Mouse (Mus musculus) adrenal gland, postnatal 36 days (tissue): ENCODE data around the gene Ift22. TPM values are rescaled to one million over a fixed set of nuclear protein-coding genes. Genes with fewer than 3 reads are reported as not detected.
"Not testable (repeated sequence)": the region's sequence is repeated elsewhere in the genome, so short reads cannot be mapped to it uniquely, and the experiment has no call there.

ENCODE experiments used
- DNase-seq, 2 experiments: peaks; one replicate each; pipeline ENCODE4 v3.0.0; 2021; ENCODE audit warnings: mixed read lengths in 1 of 2
- total RNA-seq, 2 experiments: library from RNA; stranded (reverse); gene quantifications; 2 replicates each; pipeline ENCODE4 v1.2.3; 2021

Ift22 gene
- total RNA-seq, 2 experiments from 2014 or later: 31.9 to 39.4 TPM

DNA sequence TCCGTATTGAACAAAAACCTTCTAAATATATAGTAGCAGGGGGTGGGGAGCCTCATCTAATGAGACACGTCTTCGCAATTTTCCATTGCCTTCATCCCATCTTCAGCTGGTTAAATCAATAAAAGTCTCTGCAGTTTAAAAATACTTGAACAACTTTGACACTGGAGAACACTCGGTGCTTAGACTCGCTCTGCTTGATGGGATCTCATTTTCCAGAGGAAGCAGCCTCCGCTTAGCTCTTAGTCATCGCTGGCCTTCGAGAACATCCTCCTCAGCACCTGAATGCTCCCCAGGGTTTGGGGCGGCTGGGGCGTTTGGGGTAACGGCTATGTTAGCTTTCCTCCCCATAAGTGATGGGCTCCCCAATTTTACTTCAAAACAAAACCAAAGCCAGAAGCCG, 37.1 kb downstream of the Ift22 start:
- DNase-seq: no peak

DNA sequence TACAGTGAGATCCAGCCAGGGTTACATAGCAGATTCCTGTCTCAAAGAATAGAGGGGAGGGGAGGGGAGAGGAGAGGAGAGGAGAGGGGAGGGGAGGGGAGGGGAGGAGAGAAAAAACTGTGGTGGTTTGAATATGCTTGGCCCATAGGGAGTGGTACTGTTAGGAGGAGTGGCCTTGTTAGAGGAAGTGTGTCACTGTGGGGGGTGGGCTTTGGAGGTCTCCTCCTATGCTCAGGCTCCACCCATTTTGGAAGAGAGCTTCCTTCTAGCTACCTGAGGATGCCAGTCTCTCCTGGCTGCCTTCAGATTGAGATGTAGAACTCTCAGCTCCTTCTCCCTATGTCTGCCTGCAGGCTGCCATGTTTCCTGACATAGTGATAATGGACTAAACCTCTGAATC, 39.9 kb downstream of the Ift22 start:
- no peak for DNase-seq

DNA sequence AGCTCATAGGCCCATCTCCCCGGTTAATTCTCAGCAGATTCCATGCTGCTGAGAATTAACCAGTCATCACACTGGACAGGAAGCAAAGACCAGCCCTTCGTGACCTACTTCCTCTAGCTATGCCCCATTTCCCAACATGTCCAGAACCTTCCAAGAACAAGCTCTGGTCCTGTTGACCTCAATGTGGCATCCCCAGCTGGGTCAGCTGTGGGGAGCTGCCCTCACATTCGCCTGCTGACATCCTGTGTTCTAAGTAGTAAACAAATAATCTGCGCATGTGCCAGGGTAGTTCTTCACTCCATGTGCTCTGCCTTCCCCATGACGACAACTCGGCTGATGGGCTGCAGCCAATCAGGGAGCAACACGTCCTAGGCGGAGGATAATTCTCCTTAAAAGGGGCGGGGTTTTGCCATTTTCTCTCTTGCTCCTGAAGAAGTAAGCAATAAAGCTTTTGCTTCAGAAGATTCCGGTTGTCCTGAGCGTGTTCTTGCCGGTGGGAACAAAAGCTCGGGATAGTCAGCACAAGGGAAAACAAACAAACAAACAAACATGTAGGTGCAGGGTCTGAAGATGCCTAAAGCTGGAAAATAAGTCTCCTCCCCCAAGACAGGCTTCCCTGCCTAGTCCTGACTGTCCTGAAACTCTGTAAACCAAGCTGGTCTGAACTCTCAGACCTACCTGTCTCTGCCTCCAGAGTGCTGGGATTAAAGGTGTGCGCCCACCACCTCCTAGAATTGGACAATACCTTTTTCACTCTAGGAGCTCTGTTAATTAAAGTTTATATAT, 41.8 kb downstream of the Ift22 start:
- DNase-seq: not testable (repeated sequence)

DNA sequence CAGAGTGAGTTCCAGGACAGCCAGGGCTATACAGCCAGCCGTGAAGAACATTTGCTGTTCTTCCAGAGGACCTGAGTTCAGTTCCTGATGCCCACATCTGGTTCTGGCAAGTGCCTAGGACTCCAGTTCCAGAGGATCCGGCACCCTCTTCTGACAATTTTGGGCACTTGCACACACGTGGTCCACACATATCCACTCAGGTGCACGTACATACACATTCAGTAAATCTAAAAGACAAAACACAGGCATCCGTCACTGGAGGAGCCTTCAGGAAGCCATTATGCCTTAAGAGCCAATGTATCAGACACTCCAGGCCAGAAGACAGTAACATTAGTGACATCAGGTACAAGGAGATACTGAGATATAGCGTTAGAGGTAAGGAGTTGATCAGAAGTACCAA, 42.6 kb downstream of the Ift22 start:
- no peak for DNase-seq

DNA sequence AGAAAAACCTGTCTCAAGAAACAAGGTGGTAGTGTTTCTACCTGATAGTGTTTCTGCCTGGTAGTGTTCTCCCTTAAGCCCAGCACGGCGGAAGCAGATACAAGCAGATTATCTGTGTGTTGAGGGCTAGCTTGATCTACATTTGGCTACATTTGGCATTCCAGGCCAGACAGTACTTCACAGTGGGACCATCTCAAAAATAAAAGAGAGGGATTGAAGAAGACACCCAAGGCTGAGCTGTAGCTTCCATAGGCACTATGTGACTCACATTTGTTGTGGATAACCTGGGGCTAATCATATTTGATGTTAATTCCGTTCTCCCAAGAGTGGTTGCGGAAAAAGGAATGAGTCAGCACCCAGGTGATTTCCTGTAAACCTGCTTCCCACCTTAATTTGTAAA, 44.2 kb downstream of the Ift22 start:
- DNase-seq: no peak

DNA sequence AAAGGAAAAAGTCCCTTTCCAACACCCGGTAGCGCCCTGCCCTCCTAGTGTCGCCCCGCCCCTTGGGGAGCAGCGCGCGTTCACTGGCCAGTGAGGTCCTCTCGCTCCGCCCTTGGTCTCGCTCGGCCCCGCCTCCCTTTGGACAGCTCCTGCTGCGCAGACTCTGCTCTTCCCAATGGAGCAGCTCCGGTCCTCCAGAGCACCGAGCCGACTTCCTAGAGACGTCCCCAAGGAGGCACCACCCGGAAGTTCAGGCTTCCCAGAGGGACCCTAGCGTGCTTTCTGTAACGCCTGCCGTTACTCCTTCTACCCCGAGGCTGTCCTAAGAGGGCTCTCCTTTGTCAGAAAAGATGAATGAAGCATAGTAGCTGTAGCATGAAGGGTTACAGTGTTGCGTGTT, 45.1 kb downstream of the Ift22 start, which contains the start of gene Fis1:
Fis1 (plus strand) TSS at position 261 of the 400 bp plus-strand sequence.
- DNase-seq: peak; percentile 98 to 99

DNA sequence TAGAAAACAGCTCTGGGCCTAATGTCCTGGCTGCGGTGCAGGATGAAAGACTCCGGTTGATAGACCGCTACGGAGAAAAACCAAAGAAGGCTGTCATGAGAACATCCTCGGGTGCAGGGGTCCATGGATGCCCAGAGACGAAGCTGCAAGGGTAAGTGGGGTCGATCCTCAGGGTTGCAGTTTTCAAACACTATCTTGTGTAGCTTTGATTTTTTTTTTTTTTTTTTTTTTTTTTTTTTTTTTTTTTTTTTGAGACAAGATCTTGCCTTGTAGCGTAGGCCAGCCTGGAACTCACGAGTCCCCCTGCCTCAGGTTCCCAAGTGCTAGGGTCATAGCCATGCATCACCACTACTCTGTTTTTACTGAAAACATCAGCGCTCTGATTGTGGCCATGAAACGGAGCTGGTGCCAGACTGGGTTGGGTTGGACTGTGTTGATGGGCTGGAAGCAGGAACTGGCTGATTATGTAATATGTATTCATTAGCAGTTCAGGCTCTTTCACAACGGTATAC, 45.5 kb downstream of the Ift22 start:
- peak; percentile 40 to 54 for DNase-seq

DNA sequence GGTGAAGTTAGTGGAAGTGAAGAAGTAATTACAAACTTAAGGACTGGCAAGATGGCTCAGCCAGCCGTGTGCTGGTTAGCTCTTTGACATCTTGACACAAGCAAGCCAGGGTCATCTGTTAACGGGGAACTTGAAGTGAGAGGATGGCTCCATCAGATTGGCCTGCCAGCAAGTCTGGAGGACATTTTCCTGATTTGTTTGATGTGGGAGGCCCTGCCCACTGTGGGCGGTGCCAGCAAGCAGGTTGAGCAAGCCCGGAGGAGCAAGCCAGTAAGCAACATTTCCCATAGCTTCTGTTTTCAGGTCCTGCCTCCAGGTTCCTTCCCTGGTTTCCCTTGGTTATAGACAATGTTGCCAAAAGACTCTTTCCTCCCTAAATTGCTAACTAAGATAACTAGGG, 47.7 kb downstream of the Ift22 start:
- DNase-seq: no peak

DNA sequence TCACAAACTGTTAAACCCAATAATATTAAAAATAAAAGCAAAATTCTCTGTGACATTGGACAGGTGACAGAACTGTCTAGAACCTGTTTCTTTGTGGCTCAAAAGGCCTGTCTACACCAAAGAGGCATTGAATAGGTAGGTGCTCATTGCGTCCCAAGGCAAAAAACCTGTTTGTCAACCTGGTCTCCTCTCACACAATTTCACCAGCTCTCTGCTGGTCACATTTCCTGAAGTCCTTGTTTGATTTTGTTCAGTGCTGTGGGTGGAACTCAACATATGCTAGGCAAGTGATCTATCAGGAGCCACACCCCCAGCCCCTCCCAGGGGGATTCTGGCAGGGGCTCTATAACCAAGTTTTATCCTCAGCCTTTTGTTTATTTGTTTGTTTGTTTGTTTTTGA, 49.3 kb downstream of the Ift22 start:
- DNase-seq: no peak

DNA sequence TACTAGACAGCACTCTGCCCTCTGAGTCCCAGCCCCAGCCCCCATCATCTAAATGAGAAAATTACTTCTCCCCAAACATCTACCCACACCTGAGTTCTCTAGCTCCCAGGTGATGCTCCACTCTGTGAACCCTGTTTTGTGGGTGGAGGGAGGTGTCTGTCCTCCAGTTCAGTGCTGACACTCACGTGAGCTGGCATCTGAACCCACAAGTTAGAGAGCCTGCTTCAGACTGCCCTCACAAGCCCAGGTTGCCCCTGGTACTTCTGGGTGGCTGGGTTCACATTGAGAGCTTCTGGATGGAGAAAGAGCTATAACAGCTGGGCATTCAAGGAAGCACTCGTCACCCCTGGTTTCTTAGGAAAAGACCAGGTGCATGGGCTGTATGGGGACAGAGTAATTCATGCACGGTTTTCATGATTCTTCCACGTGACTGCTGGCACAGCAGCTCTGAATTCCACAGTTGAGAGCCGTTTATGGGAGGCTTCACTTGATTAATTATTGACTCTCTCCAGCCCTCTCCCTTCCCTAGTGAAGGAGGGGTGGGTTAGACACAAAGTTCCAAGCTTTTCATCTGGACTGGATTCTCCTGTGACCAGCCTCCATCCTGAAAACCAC, 51.1 kb downstream of the Ift22 start:
- DNase-seq: no peak

DNA sequence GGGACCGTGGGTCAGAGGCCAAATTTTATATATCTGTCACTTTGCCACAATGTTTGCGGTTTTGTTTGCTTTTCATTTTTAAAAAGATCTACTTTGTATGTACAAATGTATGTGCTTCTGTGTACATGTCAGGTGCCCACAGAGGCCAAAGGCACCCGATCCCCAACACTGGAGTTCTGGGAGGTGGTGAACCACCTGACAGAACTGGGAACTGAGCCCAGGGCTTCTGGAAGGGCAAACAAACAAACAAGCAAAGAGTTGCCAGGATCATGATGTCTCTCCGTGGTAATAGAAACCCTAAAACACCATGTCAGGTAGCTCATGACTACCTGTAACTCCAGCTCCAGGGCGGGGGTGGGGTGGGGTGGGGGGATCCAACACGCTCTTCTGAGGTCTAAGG, 52.1 kb downstream of the Ift22 start:
- no peak for DNase-seq

DNA sequence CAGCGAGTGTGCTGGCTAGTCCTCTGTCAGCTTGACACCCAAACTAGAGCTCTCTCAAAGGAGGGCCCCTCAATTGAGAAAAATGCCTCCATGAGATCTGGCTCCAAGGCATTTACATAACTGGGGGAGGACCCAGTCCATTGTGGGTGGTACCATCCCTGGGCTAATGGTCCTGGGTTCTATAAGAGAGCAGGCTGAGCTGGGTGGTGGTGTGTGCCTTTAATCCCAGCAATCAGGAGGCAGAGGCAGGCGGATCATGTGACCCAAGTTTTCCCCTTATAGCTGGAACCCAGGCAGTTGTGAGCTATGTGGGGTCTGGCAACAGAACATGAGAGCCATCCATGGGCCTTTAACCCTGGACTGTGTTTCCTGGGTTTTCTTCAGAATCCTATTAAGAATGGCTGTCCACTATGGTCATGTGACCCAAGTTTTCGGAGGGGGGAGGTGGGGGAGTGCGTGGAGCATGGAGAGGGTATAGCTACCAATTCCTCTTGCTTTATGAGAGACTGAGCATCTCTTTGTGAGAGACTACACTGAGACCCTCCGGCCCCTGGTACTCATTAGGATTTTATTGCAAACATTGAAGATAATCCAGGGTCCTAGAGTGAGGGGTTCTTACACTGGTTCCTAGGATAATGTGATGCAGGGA, 53.5 kb downstream of the Ift22 start:
- peak in 1 of 2 experiments; percentile 37 for DNase-seq

DNA sequence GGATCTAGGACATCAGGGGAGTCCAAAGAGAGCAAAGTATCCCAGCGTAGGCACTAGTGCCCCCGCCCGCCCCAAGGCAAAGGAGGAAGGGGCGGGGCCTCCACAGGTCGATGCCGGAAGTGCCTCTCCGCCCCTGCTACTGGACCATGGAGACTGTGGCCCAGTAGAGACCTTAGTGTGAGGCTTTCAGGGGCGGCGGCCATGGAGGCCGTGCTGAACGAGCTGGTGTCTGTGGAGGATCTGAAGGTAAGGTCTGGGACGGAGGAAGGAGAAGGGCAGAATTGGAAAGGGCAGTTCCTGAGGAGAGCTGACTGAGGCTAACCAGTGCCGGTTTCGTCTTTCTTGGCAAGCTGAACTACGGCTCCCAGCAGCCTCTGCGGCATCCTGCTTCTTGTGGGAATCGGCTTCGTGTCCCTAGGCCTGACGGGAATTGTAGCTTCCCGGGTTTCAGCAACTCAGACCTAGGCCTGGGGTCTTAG, 54.1 kb downstream of the Ift22 start:
- peak; percentile 90 to 95 for DNase-seq

DNA sequence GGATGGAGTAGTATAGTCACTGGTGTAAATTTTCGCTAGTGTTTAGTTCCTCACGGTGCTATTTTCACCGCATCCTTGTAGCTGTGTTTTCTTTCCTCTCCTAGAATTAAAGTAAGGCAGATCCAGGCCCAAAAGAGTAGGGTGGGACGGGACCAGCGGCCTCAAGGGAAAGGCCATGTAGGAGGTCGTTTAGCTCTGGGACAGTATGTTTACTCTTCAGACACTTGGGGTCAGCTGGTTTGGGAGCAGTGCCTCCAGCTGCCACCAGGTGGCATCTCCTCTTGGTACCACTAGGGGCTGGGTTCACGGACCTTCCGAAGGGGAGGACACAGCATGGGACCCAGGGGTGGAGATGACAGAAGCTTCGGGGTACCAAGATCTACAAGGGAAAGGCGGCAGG, 54.6 kb downstream of the Ift22 start:
- peak; percentile 82 to 88 for DNase-seq

DNA sequence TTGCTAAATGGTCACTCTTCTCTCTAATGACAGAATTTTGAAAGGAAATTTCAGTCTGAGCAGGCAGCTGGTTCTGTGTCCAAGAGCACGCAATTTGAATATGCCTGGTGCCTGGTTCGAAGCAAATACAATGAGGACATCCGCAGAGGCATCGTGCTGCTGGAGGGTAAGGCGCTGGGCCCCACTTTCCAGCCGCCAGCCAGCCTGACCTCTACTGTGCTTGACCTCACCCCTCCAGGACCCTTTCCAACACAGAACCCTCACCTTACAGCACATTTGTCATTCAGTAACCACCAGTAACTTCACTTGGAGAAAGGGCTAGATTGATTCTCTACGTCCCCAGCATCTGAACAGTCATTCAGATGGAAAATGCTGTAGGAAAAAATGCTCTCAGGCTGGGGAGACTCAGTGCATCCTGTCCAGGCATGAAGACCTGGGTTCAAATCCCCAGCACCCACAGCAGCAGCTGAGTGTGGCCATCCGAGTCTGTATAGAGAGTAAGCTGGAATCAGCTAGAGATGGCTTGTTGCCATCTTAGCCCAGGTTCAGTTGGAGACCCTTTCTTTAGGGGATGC, 55.1 kb downstream of the Ift22 start:
- no peak for DNase-seq

Other genes with a start within 250 kb of the Ift22 start
- gene Myl10, start 215.0 kb upstream of the Ift22 start, total RNA-seq: not detected
- gene Col26a1, start 24.9 kb upstream of the Ift22 start, total RNA-seq: under 1 TPM; 0.26 to 0.43 TPM
- gene Fis1, start 45.1 kb downstream of the Ift22 start, total RNA-seq: 100 to 1,000 TPM; 200 to 208 TPM
- 10 to 100 TPM; 11.3 to 15.9 TPM for gene Cldn15, start 58.5 kb downstream of the Ift22 start, total RNA-seq
- gene Plod3, start 78.9 kb downstream of the Ift22 start, total RNA-seq: 10 to 100 TPM; 67.5 to 78.8 TPM
- gene Znhit1, start 79.9 kb downstream of the Ift22 start, total RNA-seq: 10 to 100 TPM; 84.0 to 97.9 TPM
- 10 to 100 TPM in 1 of 2 experiments, 1 to 10 TPM in 1; 8.8 to 71.5 TPM for gene Vgf, start 118.2 kb downstream of the Ift22 start, total RNA-seq
- gene Ap1s1, start 138.0 kb downstream of the Ift22 start, total RNA-seq: 10 to 100 TPM; 91.3 to 93.7 TPM
- 10 to 100 TPM in 1 of 2 experiments, 1 to 10 TPM in 1; 3.5 to 11.2 TPM for gene Serpine1, start 164.1 kb downstream of the Ift22 start, total RNA-seq
- gene Trim56, start 208.1 kb downstream of the Ift22 start, total RNA-seq: 10 to 100 TPM; 40.9 to 44.8 TPM
- gene Muc3, start 241.2 kb downstream of the Ift22 start, total RNA-seq: not detected